Mouse (Mus musculus): ENCODE measurements around the gene Arhgdib.

- TF ChIP-seq CTCF (IDR thresholded peaks at IDR 0.05; ENCODE audit: low read depth, low read length) = no peak
- no peak for TF ChIP-seq POLR2A (IDR thresholded peaks at IDR 0.05; ENCODE audit: borderline replicate concordance, low read depth, low read length)
Measured at GRCm38 (mm10) chr6:136925049-136925448, 16.6 kb downstream of the Arhgdib start.

Data from bone marrow macrophage, adult 2 months (primary cell).